Mouse (Mus musculus): ENCODE results near the gene Ccser2. TPM values are rescaled to one million over a fixed set of nuclear protein-coding genes. Genes with fewer than 3 reads are reported as not detected.

Gene Ccser2
- polyA plus RNA-seq, 1 experiment from 2014 or later, result 11.8 TPM

- no peak overlapping the region for H3K27ac ChIP-seq (ENCODE audit: low read depth)
- 64% methylated on average over 6 of the region's 6 CpGs for WGBS (ENCODE audit: insufficient replicate concordance)
- no peak overlapping the region for H3K9ac ChIP-seq (replicated peaks)
- H3K4me1 ChIP-seq (ENCODE audit: insufficient read depth), result peaks cover 2% of the 10 kb centered on the region; the same call in 1 of the 2 replicates
- ATAC-seq (no peak), DNase-seq (no peak)
- TF ChIP-seq EP300 (IDR thresholded peaks at IDR 0.05; ENCODE audit: low read depth) (no peak), CTCF (IDR thresholded peaks at IDR 0.05; ENCODE audit: low read depth) (no peak)
- no peaks in the 10 kb centered on the region; the same call in 1 of the 2 replicates for H3K36me3 ChIP-seq (replicated peaks; ENCODE audit: insufficient read depth, low read length)
- no peaks in the 10 kb centered on the region for H3K27me3 ChIP-seq (ENCODE audit: insufficient read depth, low read length)
- H3K4me2 ChIP-seq (ENCODE audit: low read depth, low read length), result no peak overlapping the region
- H3K9me3 ChIP-seq (ENCODE audit: low read length), result no peaks in the 10 kb centered on the region
- no peak overlapping the region for H3K4me3 ChIP-seq (ENCODE audit: low read depth, low read length)
Measured at GRCm38 (mm10) chr14:36915203-36915602, 53.4 kb downstream of the Ccser2 start.

GRCm38 (mm10) chr14:36914473-36915005 is 54.0 kb downstream of the Ccser2 start:
- no peaks in the 10 kb centered on the region for H3K27me3 ChIP-seq (ENCODE audit: insufficient read depth, low read length)
- no peak for DNase-seq
- H3K9me3 ChIP-seq (ENCODE audit: low read length), result no peaks in the 10 kb centered on the region
- no peak overlapping the region for H3K4me2 ChIP-seq (ENCODE audit: low read depth, low read length)
- WGBS (ENCODE audit: insufficient replicate concordance), result 88% methylated on average over 3 of the region's 3 CpGs
- no peak overlapping the region for H3K4me3 ChIP-seq (ENCODE audit: low read depth, low read length)
- H3K36me3 ChIP-seq (replicated peaks; ENCODE audit: insufficient read depth, low read length), result peaks cover 2% of the 10 kb centered on the region; the same call in 1 of the 2 replicates
- no peak overlapping the region for H3K27ac ChIP-seq (ENCODE audit: low read depth)
- TF ChIP-seq CTCF (IDR thresholded peaks at IDR 0.05; ENCODE audit: low read depth), result no peak
- no peak overlapping the region for H3K9ac ChIP-seq (replicated peaks)
- no peak for ATAC-seq
- peaks cover 2% of the 10 kb centered on the region; the same call in 1 of the 2 replicates for H3K4me1 ChIP-seq (ENCODE audit: insufficient read depth)

GRCm38 (mm10) chr14:36911738-36912137 is 56.8 kb downstream of the Ccser2 start:
- H3K4me2 ChIP-seq (ENCODE audit: low read depth, low read length), result no peak overlapping the region
- WGBS (ENCODE audit: insufficient replicate concordance), result 45% methylated on average over 6 of the region's 6 CpGs
- no peak for ATAC-seq
- no peak for DNase-seq
- no peak for TF ChIP-seq CTCF (IDR thresholded peaks at IDR 0.05; ENCODE audit: low read depth)
- TF ChIP-seq EP300 (IDR thresholded peaks at IDR 0.05; ENCODE audit: low read depth), result no peak
- no peaks in the 10 kb centered on the region for H3K9me3 ChIP-seq (ENCODE audit: low read length)
- peaks cover 2% of the 10 kb centered on the region; the same call in 1 of the 2 replicates for H3K4me1 ChIP-seq (ENCODE audit: insufficient read depth)
- peaks cover 4% of the 10 kb centered on the region; the same call in 1 of the 2 replicates for H3K36me3 ChIP-seq (replicated peaks; ENCODE audit: insufficient read depth, low read length)
- H3K27ac ChIP-seq (ENCODE audit: low read depth), result no peak overlapping the region
- no peak overlapping the region for H3K4me3 ChIP-seq (ENCODE audit: low read depth, low read length)
- no peaks in the 10 kb centered on the region for H3K27me3 ChIP-seq (ENCODE audit: insufficient read depth, low read length)
- H3K9ac ChIP-seq (replicated peaks), result no peak overlapping the region

GRCm38 (mm10) chr14:36905809-36906522 is 62.6 kb downstream of the Ccser2 start:
- H3K36me3 ChIP-seq (replicated peaks; ENCODE audit: insufficient read depth, low read length), result peaks cover 4% of the 10 kb centered on the region; the same call in 1 of the 2 replicates
- ATAC-seq (no peak), DNase-seq (no peak)
- no peak overlapping the region for H3K4me2 ChIP-seq (ENCODE audit: low read depth, low read length)
- TF ChIP-seq EP300 (IDR thresholded peaks at IDR 0.05; ENCODE audit: low read depth) (no peak), CTCF (IDR thresholded peaks at IDR 0.05; ENCODE audit: low read depth) (no peak)
- no peaks in the 10 kb centered on the region for H3K4me1 ChIP-seq (ENCODE audit: insufficient read depth)
- WGBS (ENCODE audit: insufficient replicate concordance), result 86% methylated on average over 9 of the region's 11 CpGs
- no peak overlapping the region for H3K4me3 ChIP-seq (ENCODE audit: low read depth, low read length)
- no peak overlapping the region for H3K9ac ChIP-seq (replicated peaks)
- no peaks in the 10 kb centered on the region for H3K27me3 ChIP-seq (ENCODE audit: insufficient read depth, low read length)
- H3K9me3 ChIP-seq (ENCODE audit: low read length), result no peaks in the 10 kb centered on the region
- no peak overlapping the region for H3K27ac ChIP-seq (ENCODE audit: low read depth)

- TF ChIP-seq EP300 (IDR thresholded peaks at IDR 0.05; ENCODE audit: low read depth) (no peak), CTCF (IDR thresholded peaks at IDR 0.05; ENCODE audit: low read depth) (no peak)
- no peak for DNase-seq
Measured at GRCm38 (mm10) chr14:36904206-36904605, 64.4 kb downstream of the Ccser2 start.

GRCm38 (mm10) chr14:36900883-36901282 is 67.7 kb downstream of the Ccser2 start:
- Histone ChIP-seq H3K4me1 (ENCODE audit: insufficient read depth) (no peaks in the 10 kb centered on the region), H3K9ac (replicated peaks) (no peak overlapping the region), H3K27me3 (ENCODE audit: insufficient read depth, low read length) (no peaks in the 10 kb centered on the region), H3K36me3 (replicated peaks; ENCODE audit: insufficient read depth, low read length) (peaks cover 8% of the 10 kb centered on the region; the same call in 1 of the 2 replicates), H3K4me3 (ENCODE audit: low read depth, low read length) (no peak overlapping the region), H3K4me2 (ENCODE audit: low read depth, low read length) (no peak overlapping the region), H3K9me3 (ENCODE audit: low read length) (no peaks in the 10 kb centered on the region), H3K27ac (ENCODE audit: low read depth) (no peak overlapping the region)
- ATAC-seq, result no peak
- TF ChIP-seq CTCF (IDR thresholded peaks at IDR 0.05; ENCODE audit: low read depth) (no peak), EP300 (IDR thresholded peaks at IDR 0.05; ENCODE audit: low read depth) (no peak)
- no peak for DNase-seq

More at GRCm38 (mm10) chr14:36904206-36904605, 64.4 kb downstream of the Ccser2 start:
- Histone ChIP-seq H3K36me3 (replicated peaks; ENCODE audit: insufficient read depth, low read length) (peaks cover 10% of the 10 kb centered on the region), H3K9ac (replicated peaks) (no peak overlapping the region), H3K4me1 (ENCODE audit: insufficient read depth) (no peaks in the 10 kb centered on the region), H3K9me3 (ENCODE audit: low read length) (no peaks in the 10 kb centered on the region), H3K27me3 (ENCODE audit: insufficient read depth, low read length) (no peaks in the 10 kb centered on the region), H3K4me2 (ENCODE audit: low read depth, low read length) (no peak overlapping the region), H3K27ac (ENCODE audit: low read depth) (no peak overlapping the region), H3K4me3 (ENCODE audit: low read depth, low read length) (no peak overlapping the region)
- no peak for ATAC-seq
- WGBS (ENCODE audit: insufficient replicate concordance), result 70% methylated on average over 1 of the region's 1 CpGs
